Mouse (Mus musculus): Measurements from ENCODE around the gene Tbc1d2.
"Not testable (repeated sequence)": the region's sequence is repeated elsewhere in the genome, so short reads cannot be mapped to it uniquely, and the experiment has no call there.

The Tbc1d2 gene

GRCm38 (mm10) chr4:46585041-46585810, 64.8 kb downstream of the Tbc1d2 start:
- in situ Hi-C loops (cut with MboI; ENCODE audit: unreplicated experiment in 2 of 2): no loop called here

- in situ Hi-C loops (cut with MboI; ENCODE audit: unreplicated experiment in 2 of 2): not testable (repeated sequence)
Observed at GRCm38 (mm10) chr4:46584536-46584935, 65.5 kb downstream of the Tbc1d2 start.

- in situ Hi-C loops (cut with MboI; ENCODE audit: unreplicated experiment in 2 of 2): not testable (repeated sequence)
Observed at GRCm38 (mm10) chr4:46584084-46584483, 65.9 kb downstream of the Tbc1d2 start.

GRCm38 (mm10) chr4:46582024-46582423, 68.0 kb downstream of the Tbc1d2 start:
- in situ Hi-C loops (cut with MboI; ENCODE audit: unreplicated experiment in 2 of 2): not testable (repeated sequence)

GRCm38 (mm10) chr4:46581577-46581976, 68.4 kb downstream of the Tbc1d2 start:
- in situ Hi-C loops (cut with MboI; ENCODE audit: unreplicated experiment in 2 of 2): not testable (repeated sequence)

GRCm38 (mm10) chr4:46580799-46581243, 69.2 kb downstream of the Tbc1d2 start:
- in situ Hi-C loops (cut with MboI; ENCODE audit: unreplicated experiment in 2 of 2): not testable (repeated sequence)

GRCm38 (mm10) chr4:46578796-46579346, 71.1 kb downstream of the Tbc1d2 start:
- in situ Hi-C loops (cut with MboI; ENCODE audit: unreplicated experiment in 2 of 2): not testable (repeated sequence)

- in situ Hi-C loops (cut with MboI; ENCODE audit: unreplicated experiment in 2 of 2): no loop called here
Observed at GRCm38 (mm10) chr4:46578228-46578627, 71.8 kb downstream of the Tbc1d2 start.

- in situ Hi-C loops (cut with MboI; ENCODE audit: unreplicated experiment in 2 of 2): not testable (repeated sequence)
Observed at GRCm38 (mm10) chr4:46575509-46576284, 74.3 kb downstream of the Tbc1d2 start.

- in situ Hi-C loops (cut with MboI; ENCODE audit: unreplicated experiment in 2 of 2): no loop called here
Observed at GRCm38 (mm10) chr4:46574841-46575240, 75.2 kb downstream of the Tbc1d2 start.

GRCm38 (mm10) chr4:46574024-46574753, 75.8 kb downstream of the Tbc1d2 start:
- in situ Hi-C loops (cut with MboI; ENCODE audit: unreplicated experiment in 2 of 2): no loop called here

GRCm38 (mm10) chr4:46572616-46573015, 77.4 kb downstream of the Tbc1d2 start:
- in situ Hi-C loops (cut with MboI; ENCODE audit: unreplicated experiment in 2 of 2): no loop called here

- in situ Hi-C loops (cut with MboI; ENCODE audit: unreplicated experiment in 2 of 2): no loop called here
Observed at GRCm38 (mm10) chr4:46571744-46572143, 78.3 kb downstream of the Tbc1d2 start.

- in situ Hi-C loops (cut with MboI; ENCODE audit: unreplicated experiment in 2 of 2): no loop called here
Observed at GRCm38 (mm10) chr4:46569671-46570070, 80.3 kb downstream of the Tbc1d2 start.

GRCm38 (mm10) chr4:46568169-46568568, 81.8 kb downstream of the Tbc1d2 start:
- in situ Hi-C loops (cut with MboI; ENCODE audit: unreplicated experiment in 2 of 2): no loop called here

- in situ Hi-C loops (cut with MboI; ENCODE audit: unreplicated experiment in 2 of 2): no loop called here
Observed at GRCm38 (mm10) chr4:46566931-46567671, 82.9 kb downstream of the Tbc1d2 start.

GRCm38 (mm10) chr4:46565393-46565955, 84.5 kb downstream of the Tbc1d2 start:
- in situ Hi-C loops (cut with MboI; ENCODE audit: unreplicated experiment in 2 of 2): no loop called here

- in situ Hi-C loops (cut with MboI; ENCODE audit: unreplicated experiment in 2 of 2): no loop called here
Observed at GRCm38 (mm10) chr4:46564247-46564646, 85.8 kb downstream of the Tbc1d2 start.

- in situ Hi-C loops (cut with MboI; ENCODE audit: unreplicated experiment in 2 of 2): no loop called here
Observed at GRCm38 (mm10) chr4:46563847-46564246, 86.2 kb downstream of the Tbc1d2 start.

- in situ Hi-C loops (cut with MboI; ENCODE audit: unreplicated experiment in 2 of 2): no loop called here
Observed at GRCm38 (mm10) chr4:46562841-46563240, 87.2 kb downstream of the Tbc1d2 start.

All from v-Abl transformed pro-B cells (cell line).